Mouse (Mus musculus) gonadal fat pad, adult 2 months (tissue): ENCODE measurements around the gene Vmn1r28. TPM values are rescaled to one million over a fixed set of nuclear protein-coding genes. Genes with fewer than 3 reads are reported as not detected.
"Not testable (repeated sequence)": the region's sequence is repeated elsewhere in the genome, so short reads cannot be mapped to it uniquely, and the experiment has no call there.

Source experiments
- DNase-seq: peaks from one replicate; pipeline ENCODE4 v3.0.0-alpha.2; 2012; ENCODE audit warnings: low read depth
- polyA plus RNA-seq: library from polyadenylated mRNA; depleted of rRNA; stranded (reverse); fragments of >200 nt; gene quantifications from 2 replicates; pipeline ENCODE4 v1.2.3, GENCODE M21; 2012; rRNA removed

Vmn1r28 gene
- polyA plus RNA-seq, result not detected in 2 replicates

- no peak for DNase-seq
These were observed at the start of gene Vmn1r28 for GRCm38 (mm10) chr6:58261737-58262136. Gene Vmn1r28, plus strand, starts transcription at chr6:58262037.

GRCm38 (mm10) chr6:58216119-58216518 lies 45.7 kb upstream of the Vmn1r28 start:
- no peak for DNase-seq

- no peak for DNase-seq
These were observed 43.1 kb upstream of the Vmn1r28 start, which contains the start of gene Vmn1r27 for GRCm38 (mm10) chr6:58218721-58219120. Gene Vmn1r27, minus strand, starts transcription at chr6:58218821.

- DNase-seq, result not testable (repeated sequence)
These were observed 17.8 kb downstream of the Vmn1r28 start for GRCm38 (mm10) chr6:58279661-58280060.

GRCm38 (mm10) chr6:58292201-58292600 lies 30.4 kb downstream of the Vmn1r28 start:
- DNase-seq, result no peak

- not testable (repeated sequence) for DNase-seq
These were observed 36.7 kb downstream of the Vmn1r28 start for GRCm38 (mm10) chr6:58298511-58298910.

- no peak for DNase-seq
These were observed 39.4 kb downstream of the Vmn1r28 start, which contains the start of gene Vmn1r29 for GRCm38 (mm10) chr6:58301249-58301648. Gene Vmn1r29, plus strand, starts transcription at chr6:58301549.

Other genes with a start within 250 kb of the Vmn1r28 start
- gene Vmn1r26, start 246.9 kb upstream of the Vmn1r28 start, polyA plus RNA-seq, result not detected in 2 replicates
- gene Vmn1r27, start 43.2 kb upstream of the Vmn1r28 start, polyA plus RNA-seq, result not detected in 2 replicates
- not detected in 2 replicates for gene Vmn1r29, start 39.5 kb downstream of the Vmn1r28 start, polyA plus RNA-seq
- gene Vmn1r30, start 181.3 kb downstream of the Vmn1r28 start, polyA plus RNA-seq, result not detected in 2 replicates
- not detected in 2 replicates for gene Vmn1r31, start 213.3 kb downstream of the Vmn1r28 start, polyA plus RNA-seq